Mouse (Mus musculus): ENCODE data around the gene Uqcrc1.

- TF ChIP-seq POLR2A (IDR thresholded peaks at IDR 0.05; ENCODE audit: low read depth, low read length) = no peak
- TF ChIP-seq CTCF (IDR thresholded peaks at IDR 0.05; ENCODE audit: extremely low read depth, insufficient read depth, insufficient read length, insufficient replicate concordance) = no peak
Measured at GRCm38 (mm10) chr9:108949231-108949966, 13.0 kb downstream of the Uqcrc1 start.

Measured in spleen, adult 2 months (tissue).